Mouse (Mus musculus) stomach, postnatal 0 days (tissue): ENCODE data around the gene Asb17.

Experiments
- CTCF ChIP-seq: IDR thresholded peaks from 2 replicates; pipeline ENCODE4 v1.5.1; 2016; ENCODE audit warnings: antibody characterized with exemption, low read depth, mild to moderate bottlenecking, moderate library complexity
- EP300 ChIP-seq: optimal IDR thresholded peaks from 2 replicates; pipeline ENCODE3; 2016; ENCODE audit warnings: antibody characterized with exemption

GRCm38 (mm10) chr3:153834071-153834470, 9.9 kb upstream of the Asb17 start:
- TF ChIP-seq CTCF: no peak
- no peak for TF ChIP-seq EP300
